Mouse (Mus musculus) frontal cortex, adult (tissue): ENCODE data around the gene Speer4d.
"Not testable (repeated sequence)": the region's sequence is repeated elsewhere in the genome, so short reads cannot be mapped to it uniquely, and the experiment has no call there.

Experiments
- ATAC-seq: cut with Nextera tagmentation; 2 replicates; pipeline ENCODE4 v1.9.2; 2017; ENCODE audit warnings: mild to moderate bottlenecking, moderate library complexity, mixed read lengths; ENCODE audit not compliant: low TSS enrichment

The Speer4d gene

GRCm38 (mm10) chr5:15663847-15664246 lies 45.0 kb downstream of the Speer4d start:
- ATAC-seq, result not testable (repeated sequence)

GRCm38 (mm10) chr5:15670789-15671188 lies 51.9 kb downstream of the Speer4d start:
- not testable (repeated sequence) for ATAC-seq
